Mouse (Mus musculus) embryo, embryonic 10.5 days (tissue): Measurements from ENCODE around the gene Olfr186.
"Not testable (repeated sequence)": the region's sequence is repeated elsewhere in the genome, so short reads cannot be mapped to it uniquely, and the experiment has no call there.

Experiments
- DNase-seq: peaks from one replicate; pipeline ENCODE4 v3.0.0-alpha.2; 2015; ENCODE audit warnings: low spot score

Gene Olfr186

GRCm38 (mm10) chr16:59030191-59030590 is at the start of gene Olfr186:
Gene Olfr186, minus strand, starts transcription at chr16:59030291.
- DNase-seq: no peak

- no peak for DNase-seq
Measured at GRCm38 (mm10) chr16:59077905-59078304, 47.8 kb upstream of the Olfr186 start, which contains the start of gene Olfr190. Gene Olfr190, minus strand, starts transcription at chr16:59078005.

- DNase-seq: no peak
Measured at GRCm38 (mm10) chr16:59073520-59073919, 43.4 kb upstream of the Olfr186 start.

- DNase-seq: no peak
Measured at GRCm38 (mm10) chr16:59071755-59072154, 41.7 kb upstream of the Olfr186 start.

GRCm38 (mm10) chr16:59062411-59062810 is 32.3 kb upstream of the Olfr186 start:
- not testable (repeated sequence) for DNase-seq

GRCm38 (mm10) chr16:59049286-59049685 is 19.2 kb upstream of the Olfr186 start:
- DNase-seq: not testable (repeated sequence)

GRCm38 (mm10) chr16:59048860-59049259 is 18.8 kb upstream of the Olfr186 start:
- no peak for DNase-seq

GRCm38 (mm10) chr16:59047579-59047978 is 17.5 kb upstream of the Olfr186 start:
- DNase-seq: no peak

GRCm38 (mm10) chr16:59045835-59046234 is 15.7 kb upstream of the Olfr186 start:
- no peak for DNase-seq

- no peak for DNase-seq
Measured at GRCm38 (mm10) chr16:59039710-59040109, 9.6 kb upstream of the Olfr186 start, which contains the start of gene Olfr187. Gene Olfr187, minus strand, starts transcription at chr16:59039767.

- DNase-seq: no peak
Measured at GRCm38 (mm10) chr16:59013357-59014018, 16.6 kb downstream of the Olfr186 start.

- DNase-seq: no peak
Measured at GRCm38 (mm10) chr16:59007146-59007545, 22.9 kb downstream of the Olfr186 start.

- DNase-seq: no peak
Measured at GRCm38 (mm10) chr16:58995057-58995456, 35.0 kb downstream of the Olfr186 start, which contains the start of gene Olfr183. Gene Olfr183, plus strand, starts transcription at chr16:58995357.
